Mouse (Mus musculus) heart, adult 2 months (tissue): ENCODE results near the gene Nup107.

Experiments used
- CTCF ChIP-seq: fragments of 200-600 bp; IDR thresholded peaks from 2 replicates; pipeline ENCODE4 v1.8.1; 2022; ENCODE audit warnings: antibody characterized with exemption, mild to moderate bottlenecking, moderate library complexity
- POLR2A ChIP-seq: fragments of 200-500 bp; IDR thresholded peaks from 2 replicates; pipeline ENCODE4 v1.6.1; 2011; ENCODE audit warnings: mild to moderate bottlenecking, low read depth, low read length, control low read depth; ENCODE audit not compliant: insufficient read depth

DNA sequence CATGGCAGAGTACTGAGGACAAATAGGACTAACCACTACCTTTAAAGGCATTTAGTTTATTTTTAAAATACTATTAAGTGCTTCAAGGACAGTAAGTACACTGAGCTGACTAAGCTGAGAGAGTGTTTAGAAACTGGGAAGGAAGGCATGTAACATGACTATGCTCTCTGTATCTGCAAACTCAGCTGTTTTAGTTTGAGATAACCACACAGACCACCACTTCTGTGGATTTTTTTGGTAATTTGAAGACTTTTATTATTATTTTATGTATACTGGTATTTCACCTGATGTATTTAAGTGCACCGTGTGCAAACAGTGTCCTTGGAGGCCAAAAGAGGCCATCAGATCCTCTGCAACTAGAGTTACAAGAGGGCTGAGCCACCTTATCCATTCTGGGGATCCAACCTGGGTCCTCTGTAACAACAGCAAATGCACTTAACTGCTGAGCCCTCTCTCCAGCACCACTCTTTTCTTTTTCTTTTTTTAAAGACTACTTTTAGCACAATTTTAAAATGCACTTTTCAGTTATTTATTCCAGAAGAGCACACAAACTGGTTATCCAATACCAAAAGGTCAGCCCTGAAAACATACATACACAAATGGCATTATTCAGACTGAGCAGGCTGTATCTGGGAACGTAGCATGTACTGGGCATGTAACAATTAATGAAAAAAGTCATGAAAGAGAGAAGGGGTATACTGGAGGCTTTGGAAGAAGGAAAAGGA lies 85.2 kb downstream of the Nup107 start:
- TF ChIP-seq POLR2A, result no peak
- TF ChIP-seq CTCF, result no peak
